Mouse (Mus musculus) T-helper 17 cell (primary cell): ENCODE measurements at regions not wholly inside any gene's neighbourhood (a gene's known extent, or its start where the extent isn't known, plus 50 kb on each side); places are given as distances from the start of the nearest gene placed in this dataset.
"Not testable (repeated sequence)": the region's sequence is repeated elsewhere in the genome, so short reads cannot be mapped to it uniquely, and the experiment has no call there.

Source experiments
- in situ Hi-C, 2 experiments: fragments of 300-600 bp; cut with MboI, MseI; formaldehyde crosslinking; loops; 1 replicate in 1 of 2; 2 replicates in 1 of 2; pipeline ENCODE4 v1.15.1; 2025; ENCODE audit warnings: high pct_unique_total_duplicates in 2 of 2

GRCm38 (mm10) chr1:64463715-64464290 lies 68.6 kb upstream of the Creb1 start:
- in situ Hi-C loops = no loop called here

- in situ Hi-C loops = not testable (repeated sequence)
Observed at GRCm38 (mm10) chr1:64461616-64462015, 70.8 kb upstream of the Creb1 start.

DNA sequence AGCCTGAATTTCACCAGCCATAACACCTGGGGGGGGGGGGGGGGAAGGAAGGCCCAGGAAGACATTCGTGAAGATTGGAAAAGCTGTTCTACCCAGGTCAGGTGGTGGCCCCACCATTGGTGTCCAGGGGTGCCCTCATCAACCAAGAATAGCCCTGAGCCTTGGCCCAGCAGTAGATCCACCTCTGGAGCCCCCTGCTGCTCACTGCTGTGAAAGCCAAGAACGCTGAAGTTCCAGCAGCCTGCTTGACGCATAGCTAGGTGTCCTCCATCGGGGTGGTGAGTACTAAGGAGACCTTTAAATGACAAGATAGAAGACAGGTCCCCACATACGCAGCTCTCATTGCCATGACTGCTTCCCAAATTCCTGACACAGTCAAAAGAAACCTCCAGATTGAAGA lies 74.6 kb upstream of the Creb1 start:
- in situ Hi-C loops = no loop called here

GRCm38 (mm10) chr1:64449141-64449540 lies 83.3 kb upstream of the Creb1 start:
- in situ Hi-C loops = loop anchor here (5.0 kb wide), 2 partner anchors 687 to 787 kb away; no protein-coding TSS in a partner anchor

DNA sequence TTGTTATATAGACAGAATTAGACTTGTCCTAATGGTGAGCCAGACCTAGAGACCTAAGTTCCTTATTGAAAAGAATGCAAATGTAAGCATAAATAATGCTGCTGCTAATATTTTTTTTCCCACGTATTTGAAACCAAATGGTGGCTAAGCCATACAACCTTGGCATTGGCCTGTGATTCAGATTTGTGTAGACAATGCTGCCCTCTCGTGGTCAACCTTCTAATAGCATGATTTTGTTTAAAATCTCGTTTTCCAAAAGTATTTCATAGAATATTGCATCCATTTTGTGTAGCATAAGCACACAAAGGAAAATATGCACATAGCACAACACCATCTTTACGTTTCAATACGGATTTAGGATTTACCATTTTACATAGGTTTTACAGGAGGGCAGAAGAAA lies 84.4 kb upstream of the Creb1 start:
- in situ Hi-C loops = loop anchor here (5.0 kb wide), 2 partner anchors 686 to 786 kb away; no protein-coding TSS in a partner anchor

DNA sequence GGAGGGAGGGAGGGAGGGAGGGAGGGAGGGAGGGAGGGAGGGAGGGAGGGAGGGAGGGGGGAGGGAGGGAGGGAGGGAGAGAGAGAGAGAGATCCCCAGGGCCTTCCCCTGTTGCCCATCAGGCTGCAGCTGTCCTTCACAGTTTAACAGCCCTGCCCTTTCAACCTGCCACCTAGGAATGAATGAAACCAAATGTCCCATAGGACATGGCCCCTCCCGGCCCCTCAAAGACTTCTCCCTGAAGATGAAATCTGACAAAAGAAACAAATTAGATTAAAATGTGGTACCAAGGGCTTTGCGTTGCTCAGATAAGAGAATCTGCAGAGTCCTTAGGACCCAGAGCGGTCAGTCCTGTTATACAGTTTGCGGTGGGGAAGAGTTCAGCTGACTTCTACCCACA lies 86.0 kb upstream of the Creb1 start:
- in situ Hi-C loops = loop anchor here (5.0 kb wide), 2 partner anchors 684 to 784 kb away; no protein-coding TSS in a partner anchor

GRCm38 (mm10) chr1:64445919-64446318 lies 86.5 kb upstream of the Creb1 start:
- in situ Hi-C loops = loop anchor here (5.0 kb wide), 2 partner anchors 684 to 784 kb away; no protein-coding TSS in a partner anchor

DNA sequence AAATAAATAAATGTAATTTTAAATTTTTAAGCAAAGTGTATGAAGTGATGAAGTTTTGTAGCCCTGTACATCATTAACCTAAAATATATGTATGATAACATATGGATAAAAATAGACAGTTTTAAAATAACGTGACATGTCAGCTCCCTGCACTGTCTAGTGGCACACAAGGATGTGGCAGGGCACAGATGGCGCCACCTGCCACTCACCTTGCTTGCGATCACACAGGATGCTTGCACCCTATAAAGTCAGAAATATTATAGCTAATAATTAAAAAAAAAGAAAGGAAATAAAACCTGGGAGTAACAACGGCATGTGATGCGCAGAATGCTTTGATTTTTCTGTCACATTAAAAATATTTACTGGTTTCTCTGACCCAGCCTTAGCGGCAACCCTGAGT lies 89.0 kb upstream of the Creb1 start:
- in situ Hi-C loops = no loop called here

- in situ Hi-C loops = no loop called here
Observed at GRCm38 (mm10) chr1:64442179-64442874, 90.1 kb upstream of the Creb1 start.

- in situ Hi-C loops = no loop called here
Observed at GRCm38 (mm10) chr1:64423256-64423655, 109.2 kb upstream of the Creb1 start.

DNA sequence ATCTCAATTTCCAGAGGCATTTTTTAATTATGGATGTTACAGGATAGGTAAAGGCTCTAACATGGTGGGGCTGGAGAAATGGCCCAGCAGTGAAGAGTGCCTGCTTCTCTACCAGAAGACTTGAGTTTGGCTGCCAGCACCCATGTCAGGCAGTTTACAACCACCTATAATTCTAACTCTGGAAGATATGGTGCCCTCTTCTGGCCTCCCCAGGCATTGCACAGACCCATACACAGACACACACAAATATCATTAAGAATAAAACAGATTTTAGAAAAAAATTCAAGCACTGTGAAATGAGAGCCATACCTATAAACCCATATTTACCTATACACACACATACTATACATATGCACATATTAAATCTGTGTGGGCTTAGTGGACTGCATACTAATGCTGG lies 113.9 kb upstream of the Creb1 start:
- in situ Hi-C loops = loop anchor here in 1 of 2 experiments (5.0 kb wide), 1 partner anchor 86 kb away; no protein-coding TSS in a partner anchor

DNA sequence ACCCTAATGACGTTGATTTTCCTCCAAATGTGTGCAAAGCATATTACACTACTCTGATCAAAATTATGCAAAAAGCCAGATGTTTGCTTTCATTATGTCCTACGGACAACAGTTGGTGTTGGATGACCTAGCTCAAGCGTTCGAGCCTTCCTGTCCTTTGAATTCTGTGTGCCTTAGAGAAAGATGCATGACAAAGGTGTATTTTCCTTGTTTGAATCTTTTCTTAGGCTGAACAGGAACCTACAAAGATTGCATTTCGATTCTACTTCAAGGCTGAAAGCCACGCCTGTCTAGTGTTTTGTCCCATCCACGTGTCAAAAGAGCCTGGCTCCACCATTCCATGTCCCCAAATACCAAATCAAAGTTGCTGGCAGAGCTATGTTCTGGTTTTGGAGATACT lies 116.5 kb upstream of the Creb1 start:
- in situ Hi-C loops = loop anchor here in 1 of 2 experiments (5.0 kb wide), 1 partner anchor 84 kb away; no protein-coding TSS in a partner anchor

GRCm38 (mm10) chr1:64413181-64413560 lies 119.3 kb upstream of the Creb1 start:
- in situ Hi-C loops = loop anchor here in 1 of 2 experiments (5.0 kb wide), 1 partner anchor 51 kb away; no protein-coding TSS in a partner anchor

DNA sequence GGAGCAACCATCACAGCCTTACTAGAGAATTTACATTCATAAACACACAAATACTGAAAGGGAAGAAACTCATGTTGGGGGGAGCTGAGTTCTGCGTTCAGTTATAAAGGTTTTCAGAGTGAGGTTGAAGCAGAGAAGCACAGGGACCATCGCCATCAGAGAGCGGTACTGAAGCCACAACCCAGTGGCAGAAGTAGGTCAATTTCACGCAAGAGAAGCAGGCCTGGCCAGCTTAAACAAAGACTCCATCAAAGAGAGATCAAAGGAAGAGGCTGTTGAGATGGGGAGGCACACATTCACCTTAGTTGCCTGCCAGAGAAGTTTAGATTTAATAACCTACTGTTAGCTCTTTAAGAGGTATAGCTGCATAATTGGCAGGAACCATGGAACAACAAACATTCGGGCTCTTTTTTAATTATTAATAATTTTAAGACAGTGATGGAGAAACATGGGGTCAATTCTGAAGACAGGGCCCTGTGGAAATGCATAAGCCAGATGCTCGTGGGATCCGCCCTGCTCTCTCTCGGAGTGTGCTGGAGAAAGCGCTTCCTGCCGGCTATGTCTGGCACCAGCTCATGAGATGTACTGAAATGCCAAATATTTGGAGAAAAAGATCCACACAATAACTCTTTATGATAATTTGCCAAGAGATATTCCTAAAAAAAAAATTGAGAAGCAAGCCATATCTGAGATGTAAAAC lies 119.8 kb upstream of the Creb1 start:
- in situ Hi-C loops = loop anchor here in 1 of 2 experiments (5.0 kb wide), 1 partner anchor 50 kb away; no protein-coding TSS in a partner anchor

DNA sequence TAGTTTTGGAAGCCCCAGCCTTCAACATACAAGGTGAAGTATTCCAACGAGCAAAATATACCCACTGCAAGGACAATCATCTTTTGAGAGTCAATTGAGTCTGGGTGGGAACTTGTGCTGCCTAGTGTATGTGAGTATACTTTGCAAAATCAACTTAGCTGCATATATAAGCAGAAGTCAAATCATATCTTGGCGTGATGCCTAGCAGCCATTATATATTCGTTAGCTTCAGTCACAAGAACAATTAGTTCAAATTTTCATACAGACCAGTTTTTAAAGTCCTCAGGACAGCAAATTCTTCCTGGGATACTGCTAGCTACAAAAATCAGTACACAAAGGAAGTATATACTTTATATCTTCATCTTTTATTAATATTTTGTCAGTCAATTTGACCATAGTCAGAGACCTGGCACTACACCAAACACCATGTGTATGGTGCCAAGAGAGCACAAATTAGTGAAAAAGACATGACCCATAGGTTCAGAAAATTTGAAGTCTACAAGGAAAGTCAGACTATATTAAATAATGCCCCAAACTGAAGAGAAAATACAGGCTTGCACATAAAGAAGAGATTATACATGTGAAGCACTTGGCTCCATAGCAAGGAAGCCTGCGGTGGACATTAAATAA lies 120.5 kb upstream of the Creb1 start:
- in situ Hi-C loops = loop anchor here in 1 of 2 experiments (5.0 kb wide), 1 partner anchor 50 kb away; no protein-coding TSS in a partner anchor

- in situ Hi-C loops = no loop called here
Observed at GRCm38 (mm10) chr1:64408807-64409582, 123.5 kb upstream of the Creb1 start.

GRCm38 (mm10) chr1:64391525-64391924 lies 140.9 kb upstream of the Creb1 start:
- in situ Hi-C loops = no loop called here

DNA sequence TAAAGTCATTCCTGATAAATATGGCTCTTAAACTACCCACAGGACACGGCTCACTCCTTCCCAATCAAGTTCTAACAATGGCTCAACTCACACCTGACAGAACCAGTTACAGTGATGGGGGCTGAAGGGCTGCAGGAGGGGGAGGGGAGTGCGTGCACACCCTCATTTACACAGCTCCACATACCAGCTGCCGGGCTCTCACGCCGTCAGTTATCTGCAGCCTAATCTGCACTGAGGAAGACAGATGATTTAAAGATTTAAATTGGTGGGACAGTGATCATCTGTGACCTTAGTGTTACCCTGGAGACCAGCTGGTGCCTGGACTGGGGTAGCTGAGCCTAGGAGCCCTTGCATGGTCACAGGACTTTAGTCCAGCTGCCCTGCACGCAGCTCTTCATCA lies 151.2 kb upstream of the Creb1 start:
- in situ Hi-C loops = no loop called here

DNA sequence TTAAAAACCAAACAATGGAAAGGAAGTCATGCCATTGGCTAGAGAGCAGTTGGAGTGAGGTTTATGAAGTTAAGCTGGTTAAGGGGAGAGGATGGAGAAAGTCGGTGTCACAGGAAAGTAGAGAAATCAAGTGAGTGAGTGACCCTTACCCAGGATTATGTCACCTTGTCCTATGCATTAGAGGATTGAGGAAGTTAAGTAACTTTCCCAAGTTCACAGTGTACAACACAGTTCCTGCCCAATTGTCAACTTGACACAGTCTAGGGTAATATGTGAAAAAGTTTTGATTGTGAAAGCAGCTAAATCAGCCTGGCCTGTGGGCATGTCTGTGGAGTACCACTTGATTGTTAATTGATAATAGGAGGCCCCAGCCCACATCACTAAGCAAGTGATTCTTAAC lies 156.0 kb upstream of the Creb1 start:
- in situ Hi-C loops = not testable (repeated sequence)

GRCm38 (mm10) chr1:64374286-64375071 lies 158.0 kb upstream of the Creb1 start:
- in situ Hi-C loops = no loop called here
